Mouse (Mus musculus): ENCODE measurements around the gene Rab13. TPM values are rescaled to one million over a fixed set of nuclear protein-coding genes. Genes with fewer than 3 reads are reported as not detected.

The Rab13 gene
- polyA plus RNA-seq, 1 experiment from 2014 or later: 30.8 TPM

- Histone ChIP-seq H3K4me1 (peaks cover 18% of the 10 kb centered on the region), H3K27me3 (replicated peaks) (no peaks in the 10 kb centered on the region), H3K36me3 (peaks cover 62% of the 10 kb centered on the region), H3K4me2 (peak overlapping the region; percentile 92), H3K9ac (peak overlapping the region; percentile 96), H3K9me3 (no peaks in the 10 kb centered on the region), H3K4me3 (peak overlapping the region; percentile 88), H3K27ac (replicated peaks) (peak overlapping the region; percentile 99)
- no peak; the same call in 1 of the 2 replicates for ATAC-seq (ENCODE audit: extremely low read depth, insufficient number of reproducible peaks, low FRiP score, low TSS enrichment)
- 35% methylated on average over 10 of the region's 10 CpGs for WGBS
Observed at GRCm38 (mm10) chr3:90264687-90265033, 51.2 kb downstream of the Rab13 start.

GRCm38 (mm10) chr3:90265034-90265931 is 51.8 kb downstream of the Rab13 start, which contains the start of gene Dennd4b:
TSS of gene Dennd4b (plus strand) at chr3:90265185.
- Histone ChIP-seq H3K4me2 (peak within 1 kb of the TSS; percentile 92), H3K9me3 (no peaks in the 10 kb centered on the region), H3K4me3 (peak within 1 kb of the TSS; percentile 88), H3K27ac (replicated peaks) (peak within 1 kb of the TSS; percentile 99), H3K4me1 (peaks cover 18% of the 10 kb centered on the region), H3K27me3 (replicated peaks) (no peaks in the 10 kb centered on the region), H3K36me3 (peaks cover 62% of the 10 kb centered on the region), H3K9ac (peak within 1 kb of the TSS; percentile 96)
- WGBS: under 1% methylated on average over 66 of the region's 87 CpGs
- ATAC-seq (ENCODE audit: extremely low read depth, insufficient number of reproducible peaks, low FRiP score, low TSS enrichment): peak; percentile 81

GRCm38 (mm10) chr3:90265932-90266741 is 52.6 kb downstream of the Rab13 start:
- peak; percentile 7; the same call in 1 of the 2 replicates for ATAC-seq (ENCODE audit: extremely low read depth, insufficient number of reproducible peaks, low FRiP score, low TSS enrichment)
- H3K36me3 ChIP-seq: peaks cover 62% of the 10 kb centered on the region
- H3K27me3 ChIP-seq (replicated peaks): no peaks in the 10 kb centered on the region
- no peaks in the 10 kb centered on the region for H3K9me3 ChIP-seq
- H3K27ac ChIP-seq (replicated peaks): peak overlapping the region; percentile 99
- peak overlapping the region; percentile 88 for H3K4me3 ChIP-seq
- peak overlapping the region; percentile 92 for H3K4me2 ChIP-seq
- H3K4me1 ChIP-seq: peaks cover 18% of the 10 kb centered on the region
- peak overlapping the region; percentile 96 for H3K9ac ChIP-seq
- 14% methylated on average over 16 of the region's 16 CpGs for WGBS

- peak overlapping the region; percentile 99 for H3K27ac ChIP-seq (replicated peaks)
Observed at GRCm38 (mm10) chr3:90266901-90267775, 53.6 kb downstream of the Rab13 start.

GRCm38 (mm10) chr3:90268190-90268589 is 54.7 kb downstream of the Rab13 start:
- Histone ChIP-seq H3K27ac (replicated peaks) (no peak overlapping the region), H3K4me3 (no peak overlapping the region), H3K4me1 (peaks cover 18% of the 10 kb centered on the region), H3K9ac (no peak overlapping the region), H3K27me3 (replicated peaks) (no peaks in the 10 kb centered on the region), H3K36me3 (peaks cover 62% of the 10 kb centered on the region), H3K4me2 (no peak overlapping the region), H3K9me3 (no peaks in the 10 kb centered on the region)
- ATAC-seq (ENCODE audit: extremely low read depth, insufficient number of reproducible peaks, low FRiP score, low TSS enrichment): no peak
- 91% methylated on average over 11 of the region's 11 CpGs for WGBS

More at GRCm38 (mm10) chr3:90266901-90267775, 53.6 kb downstream of the Rab13 start:
- H3K4me3 ChIP-seq: peak overlapping the region; percentile 88
- ATAC-seq (ENCODE audit: extremely low read depth, insufficient number of reproducible peaks, low FRiP score, low TSS enrichment): no peak
- H3K4me1 ChIP-seq: peaks cover 18% of the 10 kb centered on the region
- no peaks in the 10 kb centered on the region for H3K27me3 ChIP-seq (replicated peaks)
- peaks cover 62% of the 10 kb centered on the region for H3K36me3 ChIP-seq
- peak overlapping the region; percentile 92 for H3K4me2 ChIP-seq
- H3K9ac ChIP-seq: no peak overlapping the region
- no peaks in the 10 kb centered on the region for H3K9me3 ChIP-seq
- 89% methylated on average over 20 of the region's 20 CpGs for WGBS

- Histone ChIP-seq H3K27ac (replicated peaks) (no peak overlapping the region), H3K9ac (no peak overlapping the region), H3K4me2 (no peak overlapping the region), H3K4me3 (no peak overlapping the region), H3K4me1 (peaks cover 18% of the 10 kb centered on the region), H3K27me3 (replicated peaks) (no peaks in the 10 kb centered on the region), H3K36me3 (peaks cover 62% of the 10 kb centered on the region), H3K9me3 (no peaks in the 10 kb centered on the region)
- WGBS: 88% methylated on average over 16 of the region's 16 CpGs
- ATAC-seq (ENCODE audit: extremely low read depth, insufficient number of reproducible peaks, low FRiP score, low TSS enrichment): no peak
Observed at GRCm38 (mm10) chr3:90268971-90269370, 55.5 kb downstream of the Rab13 start.

- peaks cover 72% of the 10 kb centered on the region for H3K36me3 ChIP-seq
- WGBS: 84% methylated on average over 8 of the region's 8 CpGs
- ATAC-seq (ENCODE audit: extremely low read depth, insufficient number of reproducible peaks, low FRiP score, low TSS enrichment): no peak
- no peak overlapping the region for H3K9ac ChIP-seq
- no peak overlapping the region for H3K27ac ChIP-seq (replicated peaks)
- H3K27me3 ChIP-seq (replicated peaks): no peaks in the 10 kb centered on the region
- H3K4me1 ChIP-seq: peaks cover 15% of the 10 kb centered on the region
- no peak overlapping the region for H3K4me2 ChIP-seq
- no peaks in the 10 kb centered on the region for H3K9me3 ChIP-seq
- H3K4me3 ChIP-seq: no peak overlapping the region
Observed at GRCm38 (mm10) chr3:90270784-90271183, 57.3 kb downstream of the Rab13 start.

- no peak for ATAC-seq (ENCODE audit: extremely low read depth, insufficient number of reproducible peaks, low FRiP score, low TSS enrichment)
- H3K4me3 ChIP-seq: no peak overlapping the region
- no peaks in the 10 kb centered on the region for H3K9me3 ChIP-seq
- no peak overlapping the region for H3K27ac ChIP-seq (replicated peaks)
- H3K4me2 ChIP-seq: no peak overlapping the region
- H3K9ac ChIP-seq: no peak overlapping the region
- H3K27me3 ChIP-seq (replicated peaks): no peaks in the 10 kb centered on the region
- H3K4me1 ChIP-seq: peaks cover 7% of the 10 kb centered on the region
- peaks cover 86% of the 10 kb centered on the region for H3K36me3 ChIP-seq
- 65% methylated on average over 9 of the region's 9 CpGs for WGBS
Observed at GRCm38 (mm10) chr3:90272170-90272569, 58.7 kb downstream of the Rab13 start.

GRCm38 (mm10) chr3:90273855-90274254 is 60.4 kb downstream of the Rab13 start:
- no peak for ATAC-seq (ENCODE audit: extremely low read depth, insufficient number of reproducible peaks, low FRiP score, low TSS enrichment)
- Histone ChIP-seq H3K27me3 (replicated peaks) (no peaks in the 10 kb centered on the region), H3K4me2 (no peak overlapping the region), H3K27ac (replicated peaks) (no peak overlapping the region), H3K36me3 (peaks cover 95% of the 10 kb centered on the region), H3K9ac (no peak overlapping the region), H3K4me3 (no peak overlapping the region), H3K9me3 (no peaks in the 10 kb centered on the region), H3K4me1 (peaks cover 12% of the 10 kb centered on the region)
- WGBS: 91% methylated on average over 22 of the region's 22 CpGs

- ATAC-seq (ENCODE audit: extremely low read depth, insufficient number of reproducible peaks, low FRiP score, low TSS enrichment): no peak
- H3K27ac ChIP-seq (replicated peaks): no peak overlapping the region
- peaks cover 98% of the 10 kb centered on the region for H3K36me3 ChIP-seq
- 88% methylated on average over 11 of the region's 11 CpGs for WGBS
- no peaks in the 10 kb centered on the region for H3K9me3 ChIP-seq
- no peak overlapping the region for H3K4me2 ChIP-seq
- no peaks in the 10 kb centered on the region for H3K27me3 ChIP-seq (replicated peaks)
- H3K9ac ChIP-seq: no peak overlapping the region
- H3K4me1 ChIP-seq: peaks cover 12% of the 10 kb centered on the region
- no peak overlapping the region for H3K4me3 ChIP-seq
Observed at GRCm38 (mm10) chr3:90275286-90275685, 61.8 kb downstream of the Rab13 start.
